In genomic region chr1:75040429-75040828, GRCm38 (mm10) we compare ENCODE assay signal across 11 mouse cellular contexts.
A peak's percentile ranks its signal among the peaks of the same experiment; 100 is the strongest.
DNase-seq lines count a peak whose midpoint lies in the region; ATAC-seq and TF ChIP-seq lines count a peak whose summit lies in the region.
"Had no signal": no experiment of that assay in that cellular context is flagged by ENCODE, and none has a peak within 500 bp of the region (broad histone marks: within the 10 kb centered on the region; RNA-seq: fewer than 3 reads in every experiment).

No protein-coding gene starts in this region.

- no peak overlapping the region for H3K9ac ChIP-seq in midbrain, embryonic 16.5 days (ENCODE audit: low read depth, low read length)
- no peak overlapping the region for H3K9ac ChIP-seq in embryonic facial prominence, embryonic 15.5 days
- H3K9ac ChIP-seq in stomach, embryonic 15.5 days: no peak overlapping the region
- no peak overlapping the region for H3K9ac ChIP-seq in forebrain, embryonic 15.5 days (replicated peaks)
- H3K9ac ChIP-seq: liver, embryonic 15.5 days had no signal

- H3K4me2 ChIP-seq in midbrain, embryonic 16.5 days (ENCODE audit: low read length): no peak overlapping the region
- H3K4me2 ChIP-seq in embryonic facial prominence, embryonic 15.5 days (replicated peaks): no peak overlapping the region
- no peak overlapping the region for H3K4me2 ChIP-seq in stomach, embryonic 15.5 days
- H3K4me2 ChIP-seq in forebrain, embryonic 15.5 days (replicated peaks): no peak overlapping the region
- H3K4me2 ChIP-seq: liver, embryonic 15.5 days had no signal

- no peaks in the 10 kb centered on the region for H3K36me3 ChIP-seq in midbrain, embryonic 10.5 days
- H3K36me3 ChIP-seq in midbrain, embryonic 16.5 days (ENCODE audit: control insufficient read depth, insufficient read depth, low read length): no peaks in the 10 kb centered on the region
- no peaks in the 10 kb centered on the region for H3K36me3 ChIP-seq in embryonic facial prominence, embryonic 15.5 days
- H3K36me3 ChIP-seq in stomach, embryonic 15.5 days: no peaks in the 10 kb centered on the region
- no peaks in the 10 kb centered on the region for H3K36me3 ChIP-seq in forebrain, embryonic 15.5 days
- H3K36me3 ChIP-seq: liver, embryonic 15.5 days had no signal

- ATAC-seq in midbrain, embryonic 16.5 days: no peak
- ATAC-seq in Patski: peak; percentile 91
- ATAC-seq in embryonic facial prominence, embryonic 15.5 days (ENCODE audit: insufficient number of reproducible peaks, low FRiP score, low TSS enrichment, low read depth): peak; percentile 80
- ATAC-seq in stomach, embryonic 15.5 days (ENCODE audit: insufficient read depth, low FRiP score, low read depth): peak; percentile 60
- ATAC-seq in forebrain, embryonic 15.5 days (replicated peaks): no peak

- 55% methylated on average over 7 of the region's 7 CpGs for WGBS in midbrain, embryonic 10.5 days
- WGBS in midbrain, embryonic 16.5 days: 57% methylated on average over 7 of the region's 7 CpGs
- WGBS in embryonic facial prominence, embryonic 15.5 days: 27% methylated on average over 7 of the region's 7 CpGs
- WGBS in stomach, embryonic 15.5 days: 25% methylated on average over 7 of the region's 7 CpGs
- 58% methylated on average over 7 of the region's 7 CpGs for WGBS in forebrain, embryonic 15.5 days

- H3K27ac ChIP-seq in midbrain, embryonic 10.5 days (replicated peaks): no peak overlapping the region
- H3K27ac ChIP-seq in midbrain, embryonic 16.5 days (ENCODE audit: low read length): no peak overlapping the region
- H3K27ac ChIP-seq in embryonic facial prominence, embryonic 15.5 days (replicated peaks): no peak overlapping the region
- no peak overlapping the region for H3K27ac ChIP-seq in stomach, embryonic 15.5 days
- H3K27ac ChIP-seq in forebrain, embryonic 15.5 days (replicated peaks): no peak overlapping the region
- H3K27ac ChIP-seq: kidney, postnatal 0 days; liver, embryonic 15.5 days had no signal

- POLR2A ChIA-PET in Patski (lab: Charles Lee): no interaction called here

- no peak overlapping the region for H3K4me3 ChIP-seq in midbrain, embryonic 10.5 days
- H3K4me3 ChIP-seq in midbrain, embryonic 16.5 days (ENCODE audit: low read depth, low read length): no peak overlapping the region
- H3K4me3 ChIP-seq in embryonic facial prominence, embryonic 15.5 days (replicated peaks): no peak overlapping the region
- no peak overlapping the region for H3K4me3 ChIP-seq in stomach, embryonic 15.5 days (replicated peaks)
- no peak overlapping the region for H3K4me3 ChIP-seq in forebrain, embryonic 15.5 days
- H3K4me3 ChIP-seq: liver, embryonic 15.5 days had no signal

- no peaks in the 10 kb centered on the region for H3K9me3 ChIP-seq in midbrain, embryonic 10.5 days (replicated peaks)
- no peaks in the 10 kb centered on the region for H3K9me3 ChIP-seq in midbrain, embryonic 16.5 days (replicated peaks; ENCODE audit: control insufficient read depth, low read length, poor library complexity, severe bottlenecking)
- H3K9me3 ChIP-seq in embryonic facial prominence, embryonic 15.5 days (replicated peaks): no peaks in the 10 kb centered on the region
- no peaks in the 10 kb centered on the region for H3K9me3 ChIP-seq in stomach, embryonic 15.5 days
- no peaks in the 10 kb centered on the region for H3K9me3 ChIP-seq in forebrain, embryonic 15.5 days
- H3K9me3 ChIP-seq: liver, embryonic 15.5 days had no signal

- H3K4me1 ChIP-seq in midbrain, embryonic 10.5 days: 0 out of 2 replicates have a peak, but pooled peaks cover 3% of the 10 kb centered on the region
- H3K4me1 ChIP-seq in midbrain, embryonic 16.5 days (ENCODE audit: control insufficient read depth, insufficient read depth, low read length): no peaks in the 10 kb centered on the region
- H3K4me1 ChIP-seq in embryonic facial prominence, embryonic 15.5 days: peaks cover 4% of the 10 kb centered on the region; the same call in 1 of the 2 replicates
- no peaks in the 10 kb centered on the region for H3K4me1 ChIP-seq in stomach, embryonic 15.5 days
- H3K4me1 ChIP-seq in forebrain, embryonic 15.5 days: no peaks in the 10 kb centered on the region
- H3K4me1 ChIP-seq: liver, embryonic 15.5 days had no signal

- H3K27me3 ChIP-seq in midbrain, embryonic 10.5 days (ENCODE audit: low read depth, poor library complexity, severe bottlenecking): no peaks in the 10 kb centered on the region
- H3K27me3 ChIP-seq in midbrain, embryonic 16.5 days (ENCODE audit: control insufficient read depth, insufficient read depth, low read depth, low read length): no peaks in the 10 kb centered on the region
- no peaks in the 10 kb centered on the region for H3K27me3 ChIP-seq in Patski
- no peaks in the 10 kb centered on the region for H3K27me3 ChIP-seq in embryonic facial prominence, embryonic 15.5 days
- H3K27me3 ChIP-seq in stomach, embryonic 15.5 days (replicated peaks): no peaks in the 10 kb centered on the region
- H3K27me3 ChIP-seq in forebrain, embryonic 15.5 days: no peaks in the 10 kb centered on the region
- H3K27me3 ChIP-seq: liver, embryonic 15.5 days had no signal

- no peak for TF ChIP-seq CTCF in Patski (IDR thresholded peaks at IDR 0.05)

- CTCF ChIA-PET in Patski (lab: Charles Lee): interaction anchor here (0.7 to 2.0 kb wide), 5 partner anchors 10 to 146 kb away, joined by 3 to 7 read pairs (median 3); no protein-coding TSS in a partner anchor

- DNase-seq in midbrain, embryonic 10.5 days (ENCODE audit: low spot score): peak; percentile 33
- DNase-seq in Patski (ENCODE audit: low read depth, low spot score): peak; percentile 28
- no peak for DNase-seq in cerebellum, adult 8-10 months
- DNase-seq: cerebellum, adult 2 months; right cerebral cortex, adult 18-20 months had no signal

- in situ Hi-C loops in Patski (cut with MboI; ENCODE audit: low pct_unique_long_range_greater_than_20kb): no loop called here

Comparison
In these comparisons a context has a peak if more than half of its experiments do, and no peak if none do; other contexts are left out.
1. ATAC-seq: peak in Patski (single experiment), embryonic facial prominence, embryonic 15.5 days (single experiment) and stomach, embryonic 15.5 days (single experiment); none in midbrain, embryonic 16.5 days (single experiment) and forebrain, embryonic 15.5 days (single experiment).